Comparison of ENCODE assay signal across 19 mouse cellular contexts in genomic region chr15:80874726-80875125, GRCm38 (mm10).
"Had no signal": no experiment of that assay in that cellular context is flagged by ENCODE, and none has a peak within 500 bp of the region (broad histone marks: within the 10 kb centered on the region; RNA-seq: fewer than 3 reads in every experiment).

No protein-coding gene starts in this region.

- DNase-seq: kidney, postnatal 25 days; left cerebral cortex, postnatal 4 days; liver, postnatal 0 days; lung, embryonic 14.5 days; right cerebral cortex, adult 18-20 months; right cerebral cortex, postnatal 14 days; thymus, adult 18-20 months; thymus, postnatal 36 days had no signal

- H3K4me3 ChIP-seq: limb, embryonic 12.5 days; limb, embryonic 15.5 days; midbrain, embryonic 12.5 days; midbrain, embryonic 15.5 days; neural tube, embryonic 12.5 days; neural tube, embryonic 15.5 days had no signal

- H3K9ac ChIP-seq: limb, embryonic 12.5 days; limb, embryonic 15.5 days; liver, embryonic 14.5 days; liver, postnatal 0 days; lung, embryonic 14.5 days; midbrain, embryonic 12.5 days; midbrain, embryonic 15.5 days; neural tube, embryonic 12.5 days; neural tube, embryonic 15.5 days had no signal

- H3K4me2 ChIP-seq: limb, embryonic 12.5 days; limb, embryonic 15.5 days; liver, embryonic 11.5 days; lung, embryonic 14.5 days; midbrain, embryonic 12.5 days; midbrain, embryonic 15.5 days; neural tube, embryonic 12.5 days; neural tube, embryonic 15.5 days had no signal

- ATAC-seq: liver, postnatal 0 days; lung, postnatal 0 days; midbrain, embryonic 15.5 days had no signal

- H3K27me3 ChIP-seq: limb, embryonic 12.5 days; limb, embryonic 15.5 days; midbrain, embryonic 12.5 days; midbrain, embryonic 15.5 days; neural tube, embryonic 12.5 days; neural tube, embryonic 15.5 days had no signal

- H3K9me3 ChIP-seq: limb, embryonic 12.5 days; limb, embryonic 15.5 days; midbrain, embryonic 12.5 days; midbrain, embryonic 15.5 days; neural tube, embryonic 12.5 days; neural tube, embryonic 15.5 days had no signal

- H3K27ac ChIP-seq: kidney, postnatal 0 days; limb, embryonic 12.5 days; limb, embryonic 15.5 days; liver, embryonic 14.5 days; macrophage; midbrain, embryonic 12.5 days; midbrain, embryonic 15.5 days; neural tube, embryonic 12.5 days; neural tube, embryonic 15.5 days had no signal

- H3K4me1 ChIP-seq: limb, embryonic 12.5 days; limb, embryonic 15.5 days; midbrain, embryonic 12.5 days; midbrain, embryonic 15.5 days; neural tube, embryonic 12.5 days; neural tube, embryonic 15.5 days had no signal
